Mouse (Mus musculus) heart, embryonic 13.5 days (tissue): ENCODE results near the gene Mdm1. TPM values are rescaled to one million over a fixed set of nuclear protein-coding genes. Genes with fewer than 3 reads are reported as not detected.
A peak's percentile ranks its signal among the peaks of the same experiment; 100 is the strongest.

Experiments used
- ATAC-seq: fragments of 200-750 bp; cut with Nextera tagmentation; 2 replicates; pipeline ENCODE4 v1.8.0; 2017; ENCODE audit warnings: moderate TSS enrichment; ENCODE audit not compliant: insufficient number of reproducible peaks, low FRiP score, low TSS enrichment; ENCODE audit errors: extremely low read depth
- H3K27ac ChIP-seq: fragments of 300-500 bp; sonication (generic); replicated peaks from 2 replicates; pipeline ENCODE4 v1.5.1; 2015; ENCODE audit warnings: moderate library complexity, mild to moderate bottlenecking, inconsistent platforms
- H3K27me3 ChIP-seq: fragments of 300-500 bp; sonication (generic); replicated peaks from 2 replicates; pipeline ENCODE4 v1.6.1; 2015; ENCODE audit warnings: mild to moderate bottlenecking, inconsistent platforms
- H3K36me3 ChIP-seq: fragments of 300-500 bp; sonication (generic); 2 replicates; pipeline ENCODE4 v1.6.1; 2015; ENCODE audit warnings: mild to moderate bottlenecking, inconsistent platforms
- H3K4me1 ChIP-seq: fragments of 300-500 bp; sonication (generic); 2 replicates; pipeline ENCODE4 v1.6.1; 2015; ENCODE audit warnings: inconsistent platforms
- H3K4me2 ChIP-seq: fragments of 300-500 bp; sonication (generic); 2 replicates; pipeline ENCODE4 v1.6.1; 2015; ENCODE audit warnings: inconsistent platforms, mild to moderate bottlenecking, moderate library complexity
- H3K4me3 ChIP-seq: fragments of 300-500 bp; sonication (generic); 2 replicates; pipeline ENCODE4 v1.5.1; 2015; ENCODE audit warnings: moderate library complexity, mild to moderate bottlenecking, inconsistent platforms
- H3K9ac ChIP-seq: fragments of 300-500 bp; sonication (generic); 2 replicates; pipeline ENCODE4 v1.6.1; 2015; ENCODE audit warnings: inconsistent platforms, mild to moderate bottlenecking, moderate library complexity
- H3K9me3 ChIP-seq: fragments of 300-500 bp; sonication (generic); 2 replicates; pipeline ENCODE4 v1.6.1; 2016; ENCODE audit warnings: inconsistent platforms
- WGBS: fragments of 180-500 bp; shearing (Covaris S2); methylation state at CpG from one replicate; pipeline ENCODE4 v1.1.7; 2015; ENCODE audit warnings: mixed read lengths; 5-methylcytosine and 5-hydroxymethylcytosine counted together
- polyA plus RNA-seq: library from polyadenylated mRNA; unstranded; fragments of >200 nt; fragmentation: Nextera tagmentation; extraction: Ambion mirVana; gene quantifications from 2 replicates; pipeline ENCODE4 v1.2.1, GENCODE M21; 2015

Gene Mdm1
- polyA plus RNA-seq, 1 experiment from 2014 or later = 14.4 TPM

DNA sequence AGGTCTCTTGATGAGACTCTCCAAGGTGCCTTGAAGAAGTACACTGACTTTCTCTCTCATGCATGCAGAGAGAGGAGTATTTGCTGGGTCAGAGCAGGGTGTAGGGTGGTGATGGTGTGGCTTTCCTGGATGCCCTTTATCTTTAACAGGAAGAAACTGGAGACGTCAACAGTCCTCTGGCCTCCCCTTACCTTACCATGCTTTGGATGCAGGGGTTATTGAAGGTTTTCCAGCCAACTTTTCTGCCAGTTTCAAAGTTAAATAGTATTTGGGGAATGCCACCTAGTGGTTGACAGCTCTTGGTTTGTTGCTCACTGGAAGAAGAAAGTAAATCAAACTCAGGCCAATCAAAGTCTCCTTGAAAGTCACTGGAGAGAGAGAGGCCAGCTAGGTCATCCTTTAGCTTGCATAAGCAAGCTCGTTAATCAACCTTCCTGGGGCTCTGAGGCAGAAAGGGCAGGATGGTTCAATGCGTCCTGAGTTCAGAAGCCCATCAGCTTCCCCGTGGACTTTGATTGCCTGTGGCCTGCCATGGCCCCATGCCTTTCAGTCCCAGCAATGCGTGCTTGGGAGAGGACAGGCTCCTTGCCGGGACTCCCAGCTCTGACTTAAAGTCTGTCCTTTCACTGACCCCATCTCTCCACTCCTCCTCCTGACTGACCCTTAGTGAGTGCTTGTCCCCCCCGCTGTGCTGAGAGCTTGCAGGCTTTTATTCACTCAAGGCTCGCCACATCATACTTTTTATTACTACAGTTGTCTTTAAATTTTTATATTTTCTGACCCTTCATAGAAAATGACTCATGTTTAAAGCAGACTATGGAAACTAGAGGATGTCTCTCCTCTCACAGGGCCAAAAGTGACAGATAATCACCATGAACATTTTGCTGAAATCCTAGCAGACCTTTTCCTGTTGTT is 31.3 kb upstream of the Mdm1 start:
- Histone ChIP-seq H3K27ac (0 out of 2 replicates have a peak overlapping the region, but pooled peaks have one; percentile 24), H3K36me3 (no peaks in the 10 kb centered on the region), H3K27me3 (peaks cover 11% of the 10 kb centered on the region), H3K4me3 (no peak overlapping the region), H3K9me3 (no peaks in the 10 kb centered on the region), H3K4me2 (0 out of 2 replicates have a peak overlapping the region, but pooled peaks have one; percentile 3), H3K4me1 (peaks cover 12% of the 10 kb centered on the region), H3K9ac (peak overlapping the region; percentile 30)
- ATAC-seq = no peak
- 29% methylated on average over 8 of the region's 8 CpGs for WGBS

DNA sequence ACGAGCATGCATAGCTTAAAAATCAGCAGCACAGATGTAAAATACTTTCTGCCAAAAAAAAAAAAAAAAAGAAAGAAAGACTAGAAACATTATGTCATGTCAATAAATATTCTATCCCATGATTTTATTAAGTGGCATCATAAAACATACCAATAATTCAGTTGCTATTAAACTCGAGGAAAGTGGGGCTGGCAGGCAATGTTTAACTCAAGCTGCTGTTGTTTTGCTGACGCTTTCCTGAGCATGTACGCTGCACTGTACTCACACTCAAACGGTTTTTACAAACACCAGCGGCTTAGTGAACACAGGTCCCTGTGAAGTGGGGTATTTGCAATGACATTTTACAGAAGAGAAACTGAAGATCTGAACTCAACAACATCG is 30.7 kb upstream of the Mdm1 start:
- Histone ChIP-seq H3K4me1 (peaks cover 12% of the 10 kb centered on the region), H3K4me3 (no peak overlapping the region), H3K9me3 (no peaks in the 10 kb centered on the region), H3K27ac (no peak overlapping the region), H3K4me2 (no peak overlapping the region), H3K36me3 (no peaks in the 10 kb centered on the region), H3K9ac (no peak overlapping the region), H3K27me3 (peaks cover 8% of the 10 kb centered on the region)
- ATAC-seq = no peak
- 67% methylated on average over 7 of the region's 7 CpGs for WGBS

- WGBS = 20% methylated on average over 7 of the region's 7 CpGs
- ATAC-seq = no peak
- no peak overlapping the region for H3K9ac ChIP-seq
- H3K27ac ChIP-seq = no peak overlapping the region
- no peak overlapping the region for H3K4me3 ChIP-seq
- H3K27me3 ChIP-seq = peaks cover 2% of the 10 kb centered on the region; the same call in 1 of the 2 replicates
- peaks cover 12% of the 10 kb centered on the region for H3K4me1 ChIP-seq
- no peaks in the 10 kb centered on the region for H3K36me3 ChIP-seq
- no peak overlapping the region for H3K4me2 ChIP-seq
- no peaks in the 10 kb centered on the region for H3K9me3 ChIP-seq
These were observed 30.0 kb upstream of the Mdm1 start for GRCm38 (mm10) chr10:118111621-118112020.

- ATAC-seq = no peak
- H3K4me3 ChIP-seq = no peak overlapping the region
- no peak overlapping the region for H3K4me2 ChIP-seq
- no peaks in the 10 kb centered on the region for H3K9me3 ChIP-seq
- no peak overlapping the region for H3K9ac ChIP-seq
- H3K36me3 ChIP-seq = no peaks in the 10 kb centered on the region
- H3K27ac ChIP-seq = no peak overlapping the region
- peaks cover 12% of the 10 kb centered on the region for H3K4me1 ChIP-seq
- 63% methylated on average over 11 of the region's 11 CpGs for WGBS
- no peaks in the 10 kb centered on the region for H3K27me3 ChIP-seq
These were observed 29.2 kb upstream of the Mdm1 start for GRCm38 (mm10) chr10:118112294-118112893.

DNA sequence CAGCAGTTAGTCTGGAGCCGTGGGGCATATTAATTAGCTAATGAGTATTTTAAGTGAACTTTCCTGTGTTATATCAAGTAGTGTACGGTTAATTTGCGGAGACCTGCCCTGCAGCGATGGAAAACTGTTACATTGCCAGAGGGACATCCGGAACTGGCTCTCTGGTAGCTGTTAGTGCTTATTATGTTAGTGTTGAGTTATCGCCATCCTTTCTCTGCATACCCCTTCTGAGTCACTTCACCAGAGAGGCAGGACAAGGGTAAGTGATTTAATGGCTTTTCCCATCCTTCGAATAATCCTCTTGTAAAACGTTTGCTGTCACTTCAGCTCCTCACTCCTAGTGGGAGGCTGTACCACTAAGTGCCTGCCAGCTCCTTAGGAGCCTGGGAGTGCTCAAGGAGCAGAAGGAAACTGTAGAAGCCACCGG is 28.3 kb upstream of the Mdm1 start:
- H3K27ac ChIP-seq = no peak overlapping the region
- WGBS = 44% methylated on average over 9 of the region's 9 CpGs

GRCm38 (mm10) chr10:118114271-118114670 is 27.3 kb upstream of the Mdm1 start:
- Histone ChIP-seq H3K9me3 (no peaks in the 10 kb centered on the region), H3K4me1 (peaks cover 12% of the 10 kb centered on the region), H3K4me2 (no peak overlapping the region), H3K4me3 (no peak overlapping the region), H3K27ac (no peak overlapping the region), H3K36me3 (no peaks in the 10 kb centered on the region), H3K9ac (no peak overlapping the region), H3K27me3 (no peaks in the 10 kb centered on the region)
- 68% methylated on average over 1 of the region's 1 CpGs for WGBS
- ATAC-seq = no peak

More for the DNA sequence above, 28.3 kb upstream of the Mdm1 start:
- Histone ChIP-seq H3K27me3 (no peaks in the 10 kb centered on the region), H3K36me3 (no peaks in the 10 kb centered on the region), H3K4me3 (no peak overlapping the region), H3K9me3 (no peaks in the 10 kb centered on the region), H3K4me2 (no peak overlapping the region), H3K9ac (no peak overlapping the region), H3K4me1 (peaks cover 12% of the 10 kb centered on the region)
- no peak for ATAC-seq

DNA sequence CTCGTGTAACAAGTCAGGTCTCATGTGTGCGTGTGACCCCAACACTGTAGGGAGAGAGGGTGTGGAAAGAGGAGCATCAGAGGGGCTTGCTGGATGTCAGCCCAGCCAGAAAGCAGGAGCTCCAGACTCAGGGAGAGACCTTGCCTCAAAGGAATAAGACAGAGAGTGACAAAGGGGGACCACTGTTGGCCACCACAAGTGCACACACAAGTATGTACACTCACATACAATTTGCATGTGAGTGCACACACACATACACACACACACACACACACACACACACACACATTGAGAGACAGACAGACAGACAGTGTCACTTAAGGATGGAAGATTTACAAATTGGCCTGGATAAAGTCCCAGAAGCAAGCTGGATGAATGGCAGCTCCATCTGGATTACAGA is 25.2 kb upstream of the Mdm1 start:
- no peak overlapping the region for H3K4me2 ChIP-seq
- H3K4me3 ChIP-seq = no peak overlapping the region
- H3K27me3 ChIP-seq = no peaks in the 10 kb centered on the region
- no peak overlapping the region for H3K9ac ChIP-seq
- H3K36me3 ChIP-seq = no peaks in the 10 kb centered on the region
- ATAC-seq = no peak
- H3K27ac ChIP-seq = no peak overlapping the region
- 93% methylated on average over 2 of the region's 2 CpGs for WGBS
- H3K9me3 ChIP-seq = no peaks in the 10 kb centered on the region
- peaks cover 8% of the 10 kb centered on the region; the same call in 1 of the 2 replicates for H3K4me1 ChIP-seq

- Histone ChIP-seq H3K27ac (no peak overlapping the region), H3K9me3 (no peaks in the 10 kb centered on the region), H3K36me3 (no peaks in the 10 kb centered on the region), H3K9ac (no peak overlapping the region), H3K4me2 (peak overlapping the region; percentile 51), H3K4me3 (no peak overlapping the region; the same call in 1 of the 2 replicates), H3K4me1 (peaks cover 7% of the 10 kb centered on the region), H3K27me3 (0 out of 2 replicates have a peak, but pooled peaks cover 4% of the 10 kb centered on the region)
- WGBS = 56% methylated on average over 25 of the region's 25 CpGs
- no peak for ATAC-seq
These were observed 20.3 kb upstream of the Mdm1 start for GRCm38 (mm10) chr10:118121047-118121936.

DNA sequence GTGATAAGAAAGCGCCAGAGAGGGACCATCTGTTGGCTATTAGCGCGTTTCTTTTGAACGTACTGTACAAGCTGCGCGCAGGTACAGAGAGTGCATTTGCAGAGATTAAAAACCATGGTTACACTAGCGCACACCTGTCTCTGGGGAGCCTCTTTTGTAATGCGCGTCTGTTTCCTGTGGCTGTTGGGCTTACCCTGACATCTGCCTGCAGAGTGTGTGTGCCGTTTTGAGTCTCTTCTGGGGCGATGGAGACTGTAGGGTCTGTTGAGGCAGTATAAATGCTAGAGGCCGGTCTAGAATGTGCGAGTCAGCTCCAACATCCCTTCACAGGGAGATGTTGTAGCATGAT is 19.7 kb upstream of the Mdm1 start:
- Histone ChIP-seq H3K4me1 (peaks cover 7% of the 10 kb centered on the region), H3K27me3 (0 out of 2 replicates have a peak, but pooled peaks cover 4% of the 10 kb centered on the region), H3K9me3 (no peaks in the 10 kb centered on the region), H3K27ac (no peak overlapping the region), H3K9ac (0 out of 2 replicates have a peak overlapping the region, but pooled peaks have one; percentile 44), H3K36me3 (no peaks in the 10 kb centered on the region), H3K4me2 (peak overlapping the region; percentile 51), H3K4me3 (no peak overlapping the region; the same call in 1 of the 2 replicates)
- ATAC-seq = no peak
- WGBS = 45% methylated on average over 13 of the region's 13 CpGs

GRCm38 (mm10) chr10:118122441-118123162 is 19.0 kb upstream of the Mdm1 start:
- H3K36me3 ChIP-seq = no peaks in the 10 kb centered on the region
- ATAC-seq = no peak
- no peaks in the 10 kb centered on the region for H3K9me3 ChIP-seq
- no peak overlapping the region for H3K27ac ChIP-seq
- peaks cover 7% of the 10 kb centered on the region for H3K4me1 ChIP-seq
- no peak overlapping the region for H3K4me3 ChIP-seq
- 77% methylated on average over 11 of the region's 11 CpGs for WGBS
- H3K9ac ChIP-seq = no peak overlapping the region
- no peak overlapping the region for H3K4me2 ChIP-seq
- peaks cover 7% of the 10 kb centered on the region; the same call in 1 of the 2 replicates for H3K27me3 ChIP-seq
